Mouse (Mus musculus): ENCODE measurements around the gene BC025920.
A peak's percentile ranks its signal among the peaks of the same experiment; 100 is the strongest.

BC025920 gene

DNA sequence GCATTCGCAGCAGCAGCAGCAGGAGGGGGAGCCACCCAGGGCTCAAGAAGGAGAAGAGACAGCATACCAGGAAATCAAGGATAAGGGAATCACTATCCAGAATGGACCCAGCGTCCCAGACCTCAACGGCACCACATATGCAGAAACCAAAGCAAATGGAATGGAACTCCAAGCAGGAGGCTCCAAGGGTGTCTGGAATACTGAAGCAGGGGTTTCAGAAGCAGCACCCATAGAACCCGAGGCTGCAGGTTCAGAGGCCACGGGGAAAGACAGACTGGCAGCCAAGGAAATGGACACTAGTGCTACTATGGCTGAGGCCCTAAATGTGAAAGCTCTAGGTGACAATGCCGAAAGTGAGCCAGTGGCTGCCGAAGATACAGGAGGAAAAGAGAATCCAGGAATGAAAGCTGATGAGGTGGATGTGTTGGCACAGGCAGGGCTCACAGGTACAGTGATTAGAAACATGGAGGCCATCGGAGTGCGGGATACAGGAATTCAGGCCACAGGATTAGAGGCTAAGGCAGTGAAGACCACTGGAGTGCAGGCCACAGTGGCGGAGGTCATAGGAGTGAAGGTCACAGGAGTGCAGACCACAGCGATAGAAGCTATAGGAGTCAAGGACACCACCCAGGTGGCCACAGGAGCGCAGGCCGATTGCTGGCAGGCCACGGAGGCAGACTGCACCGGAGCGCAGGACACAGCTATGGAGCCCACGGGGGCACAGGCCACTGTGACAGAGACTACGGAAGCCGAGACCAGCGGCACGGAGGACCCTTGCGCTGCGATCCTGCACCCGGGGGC, 36.8 kb downstream of the BC025920 start:
- peak in 1 of 2 experiments; percentile 44 for DNase-seq (ENCODE audit: low spot score in 2 of 2)

DNA sequence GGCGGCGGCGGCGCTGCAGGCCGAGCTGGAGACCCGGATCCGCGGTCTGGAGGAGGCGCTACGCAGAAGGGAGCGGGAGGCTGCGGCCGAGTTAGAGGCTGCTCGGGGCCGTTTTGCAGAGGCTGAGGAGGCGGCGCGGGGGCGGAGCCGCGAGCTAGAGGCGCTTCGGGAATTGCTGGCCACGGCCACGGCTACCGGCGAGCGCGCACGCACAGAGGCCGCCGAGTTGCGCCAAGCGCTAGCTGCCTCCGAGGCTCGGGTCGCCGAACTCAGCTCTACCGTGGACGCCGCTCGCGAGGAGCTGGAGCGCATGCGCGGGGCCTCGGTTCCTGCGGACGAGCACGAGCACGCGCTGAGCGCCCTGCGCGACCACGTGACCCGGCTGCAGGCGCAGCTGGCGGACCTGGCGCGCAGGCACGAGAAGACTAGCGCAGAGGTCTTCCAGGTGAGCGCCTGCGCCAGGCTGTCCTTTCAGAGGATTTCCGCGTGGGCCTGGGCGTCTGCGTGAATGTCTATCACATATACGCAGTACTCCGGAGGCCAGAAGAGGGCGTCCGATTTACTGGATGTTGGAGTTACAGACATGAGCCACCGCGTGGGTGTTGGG, 37.5 kb downstream of the BC025920 start:
- DNase-seq (ENCODE audit: low spot score in 2 of 2) = peak; percentile 96

DNA sequence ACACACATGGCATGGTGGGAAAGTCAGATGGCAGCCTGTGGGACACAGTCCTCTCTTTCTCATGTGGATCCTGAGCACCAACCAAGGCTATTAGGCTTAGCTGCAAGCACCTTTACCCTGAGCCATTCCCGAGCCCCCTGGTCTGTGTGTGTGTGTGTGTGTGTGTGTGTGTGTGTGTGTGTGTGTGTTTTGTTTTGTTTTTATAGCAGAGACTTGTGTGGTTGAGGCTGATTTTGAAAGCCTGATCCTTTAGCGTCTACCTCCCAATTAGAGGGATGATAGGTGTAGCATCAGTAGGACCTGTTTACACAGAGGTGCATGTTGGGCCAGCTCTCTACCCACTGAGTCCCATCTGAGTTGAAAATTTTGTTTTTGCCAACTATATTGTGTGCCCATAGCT, 38.1 kb downstream of the BC025920 start:
- no peak for DNase-seq (ENCODE audit: low spot score in 2 of 2)

DNA sequence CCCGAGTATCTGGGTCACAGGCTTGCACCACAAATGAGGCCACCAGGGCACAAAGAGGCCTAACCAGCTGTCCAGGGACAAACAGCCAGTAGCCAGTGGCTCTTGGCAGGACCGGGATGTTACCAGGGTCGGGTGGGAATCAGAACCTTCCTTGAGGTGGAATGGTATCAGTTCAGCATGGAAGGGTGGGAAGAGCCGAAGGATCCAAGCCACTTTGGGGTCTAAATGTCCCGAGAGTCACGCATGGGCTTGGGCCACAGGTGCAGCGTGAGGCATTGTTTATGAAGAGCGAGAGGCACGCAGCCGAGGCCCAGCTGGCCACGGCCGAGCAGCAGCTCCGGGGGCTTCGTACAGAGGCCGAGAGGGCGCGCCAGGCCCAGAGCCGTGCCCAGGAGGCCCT, 38.6 kb downstream of the BC025920 start:
- peak in 1 of 2 experiments; percentile 2 for DNase-seq (ENCODE audit: low spot score in 2 of 2)

DNA sequence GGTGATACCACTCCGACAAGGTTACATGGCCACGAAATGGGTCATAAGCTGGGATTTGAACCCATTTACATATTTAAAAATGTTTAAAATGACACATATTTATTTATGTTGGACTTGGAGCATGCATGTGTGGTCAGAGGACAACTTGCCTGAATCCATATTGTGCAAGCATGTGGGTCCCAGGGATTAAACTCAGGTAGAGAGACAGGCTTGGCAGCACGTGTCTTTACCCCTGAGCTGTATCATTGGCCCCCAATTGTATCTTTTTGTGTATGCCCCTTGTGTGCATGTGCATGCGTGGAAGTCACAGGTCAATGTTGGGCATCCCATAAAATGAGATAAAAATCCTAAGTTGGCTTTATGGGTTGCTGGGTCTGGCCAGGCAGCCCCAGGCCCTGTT, 39.3 kb downstream of the BC025920 start:
- peak in 1 of 2 experiments; percentile 0 for DNase-seq (ENCODE audit: low spot score in 2 of 2)

DNA sequence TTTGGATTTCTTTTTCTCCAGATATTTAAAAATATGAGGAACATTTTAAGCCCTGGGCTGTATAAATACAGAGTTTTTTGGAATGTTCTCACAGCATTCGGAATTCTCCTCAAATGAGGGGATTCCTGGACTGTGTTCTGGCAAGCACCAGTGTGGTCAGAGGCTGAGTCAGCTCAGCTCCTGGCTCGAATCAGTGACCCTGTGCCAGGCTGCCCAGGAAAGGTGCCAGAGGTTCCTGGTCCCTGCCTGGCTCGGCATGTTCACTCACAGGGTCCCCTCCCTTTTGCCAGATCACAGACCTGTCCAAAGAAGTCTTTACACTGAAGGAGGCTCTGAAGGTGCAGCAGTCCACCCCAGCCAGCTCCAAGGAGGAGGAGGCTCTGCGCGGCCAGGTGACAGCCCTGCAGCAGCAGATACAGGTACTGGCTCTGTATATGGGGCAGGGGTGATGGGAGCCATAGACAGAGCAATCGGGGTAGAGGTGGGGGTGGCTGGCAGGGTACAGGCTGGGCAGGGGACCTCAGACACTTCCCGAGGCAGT, 40.0 kb downstream of the BC025920 start:
- peak in 1 of 2 experiments; percentile 1 for DNase-seq (ENCODE audit: low spot score in 2 of 2)

DNA sequence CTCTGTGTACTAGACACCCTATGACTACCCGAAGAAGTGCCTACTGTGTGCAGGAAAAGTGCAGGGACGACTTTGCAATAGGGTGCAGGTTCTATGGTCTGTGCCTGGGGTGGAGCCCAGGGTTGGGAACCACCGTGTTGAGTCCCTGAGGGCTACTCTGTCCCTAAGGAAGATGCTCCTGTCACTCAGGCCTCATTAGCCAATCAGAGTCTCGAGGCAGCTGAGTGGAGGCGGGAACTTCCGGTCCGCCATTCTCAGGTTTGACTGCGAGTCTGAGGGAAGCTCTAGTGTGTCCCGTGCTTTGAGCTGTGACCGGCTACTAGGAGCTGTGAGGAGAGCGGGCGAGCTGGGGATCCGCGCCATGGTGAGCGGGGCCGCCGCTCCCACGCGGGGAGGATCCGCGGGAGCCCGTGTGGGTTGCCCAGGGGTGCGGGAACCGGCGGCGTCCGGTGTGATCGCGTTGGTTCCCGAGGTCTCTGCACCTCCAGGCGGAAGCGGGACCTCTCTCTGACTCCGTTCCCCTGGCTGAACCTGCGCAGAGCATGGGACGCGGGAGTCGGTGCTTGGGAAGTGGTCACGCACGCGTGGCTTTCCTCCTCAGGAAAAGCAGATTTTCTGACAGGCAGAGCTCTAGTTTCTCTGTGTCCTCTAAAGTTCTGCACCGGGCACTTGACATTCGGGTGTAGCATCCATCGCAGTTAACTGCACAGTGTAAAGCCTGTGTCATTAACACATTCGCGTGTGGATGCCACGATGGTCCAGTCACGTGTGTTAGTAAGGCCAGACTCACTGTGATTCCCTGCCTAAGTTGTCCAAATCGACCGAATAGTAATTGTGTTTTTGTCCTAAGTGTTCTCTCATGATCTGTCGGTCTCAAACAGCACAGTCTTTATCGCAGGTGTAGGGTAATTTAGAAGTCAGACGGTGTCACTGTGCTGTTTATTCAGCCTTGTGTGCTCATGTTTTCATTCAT, 43.0 kb downstream of the BC025920 start, which contains the start of gene Gm10778:
TSS of gene Gm10778 (plus strand) at position 257 of the 973 bp plus-strand sequence.
- DNase-seq (ENCODE audit: low spot score in 2 of 2) = peak; percentile 82 to 92

DNA sequence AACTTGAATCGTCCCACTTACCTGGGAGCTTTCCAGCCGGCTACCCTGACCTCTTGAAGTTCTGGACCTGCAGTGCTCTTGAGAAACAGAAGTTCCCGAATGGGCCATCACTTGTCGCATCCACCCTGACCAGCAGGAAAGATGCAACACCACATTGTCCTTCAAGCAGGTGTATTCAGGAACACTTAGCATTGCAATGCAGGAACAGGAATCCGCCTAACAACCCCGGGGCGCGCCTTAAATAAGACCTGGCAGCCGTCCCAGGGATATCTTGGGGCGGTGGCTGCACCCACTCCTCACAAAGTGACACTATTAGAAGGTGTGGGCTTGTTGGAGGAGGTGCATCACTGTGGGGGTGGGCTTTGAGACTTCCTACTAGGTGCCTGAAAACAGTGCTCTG, 49.1 kb downstream of the BC025920 start:
- no peak for DNase-seq (ENCODE audit: low spot score in 2 of 2)

DNA sequence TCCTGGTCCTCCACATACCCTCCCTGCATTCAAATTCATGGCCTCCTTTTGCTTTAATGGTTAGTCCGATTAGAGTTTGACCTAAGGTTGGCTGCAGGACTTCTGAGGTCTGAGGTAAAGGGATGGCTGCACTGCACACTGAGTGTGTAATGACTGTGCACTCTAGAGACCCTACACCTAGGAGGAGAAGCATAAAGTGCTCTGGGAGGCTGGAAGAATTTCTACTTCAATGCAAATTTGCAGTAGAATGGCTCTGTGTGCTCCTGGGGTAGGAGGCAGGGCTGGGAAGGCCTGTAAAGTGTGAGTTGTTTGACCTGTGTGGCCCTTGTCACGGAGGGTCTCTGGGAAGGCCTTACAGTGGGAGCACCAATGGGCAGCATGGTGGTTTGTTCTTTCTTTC, 50.1 kb downstream of the BC025920 start:
- no peak for DNase-seq (ENCODE audit: low spot score in 2 of 2)
